Comparison of ENCODE assay signal across 9 mouse cellular contexts in the genomic region with DNA sequence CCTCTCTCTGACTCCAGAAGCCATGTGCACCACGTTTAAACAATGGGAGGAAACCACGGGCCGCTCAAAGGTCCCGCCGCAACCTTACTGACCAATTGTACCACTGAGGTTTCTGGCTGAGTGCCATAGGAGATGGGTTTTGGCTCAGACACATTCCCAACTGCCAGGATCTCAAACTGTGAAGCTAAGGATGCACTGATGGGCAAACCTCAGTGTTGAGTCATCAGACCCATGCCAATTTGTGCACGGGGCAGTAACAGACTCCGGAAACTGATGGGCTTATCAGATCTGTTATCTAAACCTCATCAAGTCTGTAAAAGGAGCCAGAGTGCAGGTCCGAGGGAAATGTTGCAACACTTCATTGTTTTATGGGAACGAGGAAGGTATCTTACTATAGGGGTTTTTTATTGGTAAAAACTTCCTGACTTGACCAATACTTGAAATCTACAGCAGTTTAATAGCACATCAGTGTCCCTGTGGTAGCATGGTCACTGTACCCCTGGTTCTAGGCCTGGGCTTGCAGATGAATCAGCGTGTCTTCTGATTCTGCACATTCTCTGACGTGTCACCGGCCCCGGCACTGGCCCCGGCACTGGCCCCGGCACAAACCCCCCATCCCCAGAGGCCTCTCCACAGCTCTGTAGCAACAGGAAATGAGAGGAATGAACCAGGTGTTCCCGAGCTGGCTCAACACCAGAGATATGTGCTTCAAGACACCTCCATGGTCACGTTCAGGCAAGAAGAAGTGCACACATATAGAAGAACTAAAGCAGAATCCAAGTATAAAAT. TPM values are rescaled to one million over a fixed set of nuclear protein-coding genes. Genes with fewer than 3 reads are reported as not detected.
DNase-seq lines count a peak whose midpoint lies in the region; ATAC-seq and TF ChIP-seq lines count a peak whose summit lies in the region.
"Had no signal": no experiment of that assay in that cellular context is flagged by ENCODE, and none has a peak within 500 bp of the region (broad histone marks: within the 10 kb centered on the region; RNA-seq: fewer than 3 reads in every experiment).

No protein-coding gene starts in this region.

- H3K4me1 ChIP-seq in heart, embryonic 11.5 days (ENCODE audit: control insufficient read depth, insufficient read depth, low read length): peaks cover 17% of the 10 kb centered on the region
- peaks cover 10% of the 10 kb centered on the region for H3K4me1 ChIP-seq in kidney, embryonic 14.5 days (ENCODE audit: control insufficient read depth, insufficient read depth, low read length)

- WGBS in heart, embryonic 11.5 days (ENCODE audit: insufficient replicate concordance): 57% methylated on average over 17 of the region's 17 CpGs
- WGBS in kidney, embryonic 14.5 days: 63% methylated on average over 17 of the region's 17 CpGs

- H3K27me3 ChIP-seq in heart, embryonic 11.5 days (ENCODE audit: control insufficient read depth, insufficient read depth, low read length): no peaks in the 10 kb centered on the region
- peaks cover 10% of the 10 kb centered on the region; the same call in 1 of the 2 replicates for H3K27me3 ChIP-seq in kidney, embryonic 14.5 days (ENCODE audit: control insufficient read depth, insufficient read depth, low read length)
- H3K27me3 ChIP-seq in myocyte (ENCODE audit: control insufficient read depth, insufficient read depth, insufficient read length): no peaks in the 10 kb centered on the region

- H3K4me3 ChIP-seq in heart, embryonic 11.5 days (ENCODE audit: low read depth, low read length): no peak overlapping the region
- H3K4me3 ChIP-seq in kidney, embryonic 14.5 days (ENCODE audit: low read length): no peak overlapping the region
- no peak overlapping the region for H3K4me3 ChIP-seq in myocyte

- H3ac ChIP-seq in myocyte (ENCODE audit: control insufficient read depth, insufficient read length): no peak overlapping the region

- TF ChIP-seq POLR2A in myocyte (IDR thresholded peaks at IDR 0.05; ENCODE audit: insufficient read length, low read depth): no peak

- no peaks in the 10 kb centered on the region for H3K36me3 ChIP-seq in heart, embryonic 11.5 days (ENCODE audit: control insufficient read depth, insufficient read depth, low read length)
- H3K36me3 ChIP-seq in kidney, embryonic 14.5 days (ENCODE audit: control insufficient read depth, insufficient read depth, low read length): no peaks in the 10 kb centered on the region
- peaks cover 16% of the 10 kb centered on the region for H3K36me3 ChIP-seq in myocyte (ENCODE audit: control insufficient read depth, insufficient read depth)
- H3K36me3 ChIP-seq: G1E had no signal

- peaks cover 66% of the 10 kb centered on the region for H3K79me2 ChIP-seq in myocyte (ENCODE audit: control insufficient read depth, insufficient read depth)

- no peak overlapping the region for H3K4me2 ChIP-seq in heart, embryonic 11.5 days
- no peak overlapping the region for H3K4me2 ChIP-seq in kidney, embryonic 14.5 days (replicated peaks; ENCODE audit: low read depth, low read length)
- H3K4me2 ChIP-seq in myocyte (ENCODE audit: low read depth): peak overlapping the region; percentile 66

- H3K9ac ChIP-seq in heart, embryonic 11.5 days (ENCODE audit: low read depth, low read length): no peak overlapping the region
- H3K9ac ChIP-seq in kidney, embryonic 14.5 days (ENCODE audit: low read depth, low read length): no peak overlapping the region

- no peak overlapping the region; the same call in 1 of the 2 replicates for H3K27ac ChIP-seq in heart, embryonic 11.5 days (ENCODE audit: low read depth, low read length)
- H3K27ac ChIP-seq in kidney, embryonic 14.5 days (ENCODE audit: low read depth, low read length): peak overlapping the region; percentile 55; the same call in 1 of the 2 replicates

- no peak for ATAC-seq in heart, embryonic 11.5 days (replicated peaks; ENCODE audit: insufficient number of reproducible peaks, low FRiP score, low TSS enrichment)
- ATAC-seq in kidney, embryonic 14.5 days (ENCODE audit: low FRiP score, low TSS enrichment): no peak

- peak; percentile 98 for DNase-seq in heart, adult 11 months
- peak; percentile 67 to 83 for DNase-seq in heart, adult 18-20 months
- no peak for DNase-seq in spleen, postnatal 10 days (ENCODE audit: low spot score in 2 of 2)
- no peak for DNase-seq in layer of hippocampus, adult 9-10 months (ENCODE audit: low spot score)
- DNase-seq in embryo, embryonic 10 days (ENCODE audit: low spot score): no peak

- no peaks in the 10 kb centered on the region for H3K9me3 ChIP-seq in heart, embryonic 11.5 days (replicated peaks; ENCODE audit: control insufficient read depth, low read length)
- no peaks in the 10 kb centered on the region for H3K9me3 ChIP-seq in kidney, embryonic 14.5 days (ENCODE audit: control insufficient read depth, low read length)

TF ChIP-seq in myocyte, 11 proteins besides CTCF, POLR2A, EP300 and RAD21:
- TF ChIP-seq MYOG (IDR thresholded peaks at IDR 0.05; ENCODE audit: control insufficient read depth in 1 of 3, insufficient read depth in 1 of 3, insufficient read length in 2 of 3, low read depth in 2 of 3) (peak in 1 of 3 experiments; percentile 31), E2F4 (IDR thresholded peaks at IDR 0.05; ENCODE audit: insufficient read depth) (peak; percentile 76), CEBPB (IDR thresholded peaks at IDR 0.05; ENCODE audit: insufficient read depth, poor library complexity, severe bottlenecking) (peak; percentile 86), POLR2AphosphoS2 (IDR thresholded peaks at IDR 0.05; ENCODE audit: insufficient read length, low read depth) (no peak), REST (IDR thresholded peaks at IDR 0.05; ENCODE audit: insufficient read depth, insufficient read length) (no peak), USF1 (IDR thresholded peaks at IDR 0.05; ENCODE audit: low read depth) (no peak), MYOD1 (IDR thresholded peaks at IDR 0.05; ENCODE audit: control insufficient read depth in 1 of 3, insufficient read length in 2 of 3, low read depth in 2 of 3) (peak in 1 of 3 experiments; percentile 41), TCF12 (IDR thresholded peaks at IDR 0.05; ENCODE audit: insufficient read depth, poor library complexity, severe bottlenecking) (peak; percentile 7)
TF ChIP-seq in myocyte: peak in this region for 5.

RNA-seq across cellular contexts. Expression of gene Egln3, which starts 15.7 kb away (rescaled TPM):
- polyA plus RNA-seq in heart, embryonic 11.5 days (2014; fragmentation: Nextera tagmentation; extraction: Ambion mirVana): 6.8 and 7.9 TPM in 2 replicates
- 10 to 100 TPM; 63.6 to 77.8 TPM for total RNA-seq in heart, adult 18-20 months (2021)
- polyA plus RNA-seq in kidney, embryonic 14.5 days (2014; fragmentation: Nextera tagmentation; extraction: Ambion mirVana): 13.5 and 14.5 TPM in 2 replicates
- 130 TPM for polyA plus RNA-seq in myocyte (2012; fragmentation: generic; extraction: Trizol)
- polyA plus RNA-seq: G1E had no signal

Comparison
In these comparisons a context has a peak if more than half of its experiments do, and no peak if none do; other contexts are left out.
1. DNase-seq: peak in heart, adult 11 months (single experiment) and heart, adult 18-20 months (2 of 2); none in spleen, postnatal 10 days (0 of 2), layer of hippocampus, adult 9-10 months (single experiment) and embryo, embryonic 10 days (single experiment).